Mouse (Mus musculus) layer of hippocampus, postnatal 10 days (tissue): ENCODE measurements around the gene Hyal5. TPM values are rescaled to one million over a fixed set of nuclear protein-coding genes. Genes with fewer than 3 reads are reported as not detected.

Experiments used
- DNase-seq, 2 experiments: peaks; one replicate each; pipeline ENCODE4 v3.0.0; 2021; ENCODE audit warnings: low spot score in 2 of 2
- long read RNA-seq: library from polyadenylated mRNA; stranded (forward); transcript quantifications from one replicate; pipeline ENCODE4 v2.0.0, GENCODE M21; 2023
- total RNA-seq, 2 experiments: library from RNA; stranded (reverse); gene quantifications; 2 replicates each; pipeline ENCODE4 v1.2.3; 2021

The Hyal5 gene
- total RNA-seq = not detected
- long read RNA-seq, partial matches to known transcripts = 0 of 1 reads
- long read RNA-seq, other reads (novel, unspliced or antisense) = 1 of 1 reads

- no peak for DNase-seq
These were observed at the start of gene Hyal5 for GRCm38 (mm10) chr6:24857697-24858096. TSS of gene Hyal5 (plus strand) at chr6:24857997.

GRCm38 (mm10) chr6:24822070-24822469 is 35.7 kb upstream of the Hyal5 start:
- DNase-seq = peak in 1 of 2 experiments; percentile 9

- DNase-seq = peak in 1 of 2 experiments; percentile 13
These were observed 2.5 kb downstream of the Hyal5 start for GRCm38 (mm10) chr6:24860320-24860719.

DNA sequence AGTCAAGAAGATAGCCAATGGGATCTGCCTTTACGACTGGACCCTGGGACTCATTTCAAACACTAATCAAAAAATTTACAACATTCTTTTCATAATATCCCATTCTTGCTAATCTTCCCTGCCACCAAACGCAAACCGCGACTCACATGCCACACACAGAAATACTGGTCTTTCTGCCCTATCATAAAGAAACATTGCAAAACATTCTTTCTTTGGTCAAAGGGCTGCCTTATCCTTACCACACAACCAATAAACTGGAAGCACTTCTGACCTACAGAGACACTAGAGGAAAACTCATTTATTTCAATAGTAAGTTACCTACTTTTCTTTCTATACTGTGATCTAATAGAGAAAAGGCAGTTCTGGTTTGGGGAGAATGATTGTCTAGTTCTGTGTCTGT is 5.9 kb downstream of the Hyal5 start:
- no peak for DNase-seq

- peak; percentile 28 to 36 for DNase-seq
These were observed 36.5 kb downstream of the Hyal5 start for GRCm38 (mm10) chr6:24894146-24894873.

- DNase-seq = no peak
These were observed 37.0 kb downstream of the Hyal5 start for GRCm38 (mm10) chr6:24894874-24895183.

DNA sequence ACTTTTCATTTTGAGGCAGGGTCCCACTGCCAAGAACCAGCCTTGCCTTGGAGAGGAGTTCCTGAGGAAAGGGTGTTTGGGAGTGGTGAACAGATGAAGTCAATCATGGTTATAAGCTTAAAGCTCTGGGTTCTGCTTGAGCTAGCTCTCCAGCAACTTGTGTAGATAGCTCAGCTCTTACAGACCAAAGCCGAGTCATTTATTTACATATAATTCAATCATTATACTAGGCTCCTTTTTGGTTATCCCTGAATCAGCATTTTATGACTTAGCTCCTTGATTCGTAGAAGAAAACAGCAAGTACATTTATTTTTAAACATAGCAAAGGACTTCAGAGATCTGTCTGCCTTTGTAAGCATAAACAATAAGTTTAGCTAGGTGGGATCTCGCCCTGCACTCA is 47.3 kb downstream of the Hyal5 start:
- DNase-seq = no peak

DNA sequence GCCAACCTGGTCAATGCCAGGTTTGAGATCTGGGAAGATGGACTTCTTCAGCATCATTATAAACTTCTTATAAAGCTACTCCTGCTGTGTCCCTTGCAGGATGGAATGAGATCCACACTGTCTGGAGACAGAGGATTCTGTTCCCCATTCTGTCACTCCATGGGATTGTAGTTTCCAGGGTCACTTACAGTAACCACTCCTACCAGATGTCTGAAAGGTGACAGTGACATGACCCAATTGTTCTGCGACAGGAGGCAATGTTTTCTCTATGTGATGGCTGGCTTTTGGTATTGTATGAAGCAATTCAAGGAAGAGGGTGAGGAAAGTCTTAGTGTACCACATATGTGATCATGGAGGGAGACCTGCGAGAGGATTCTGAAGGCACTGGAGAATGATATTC is 50.0 kb downstream of the Hyal5 start:
- no peak for DNase-seq

DNA sequence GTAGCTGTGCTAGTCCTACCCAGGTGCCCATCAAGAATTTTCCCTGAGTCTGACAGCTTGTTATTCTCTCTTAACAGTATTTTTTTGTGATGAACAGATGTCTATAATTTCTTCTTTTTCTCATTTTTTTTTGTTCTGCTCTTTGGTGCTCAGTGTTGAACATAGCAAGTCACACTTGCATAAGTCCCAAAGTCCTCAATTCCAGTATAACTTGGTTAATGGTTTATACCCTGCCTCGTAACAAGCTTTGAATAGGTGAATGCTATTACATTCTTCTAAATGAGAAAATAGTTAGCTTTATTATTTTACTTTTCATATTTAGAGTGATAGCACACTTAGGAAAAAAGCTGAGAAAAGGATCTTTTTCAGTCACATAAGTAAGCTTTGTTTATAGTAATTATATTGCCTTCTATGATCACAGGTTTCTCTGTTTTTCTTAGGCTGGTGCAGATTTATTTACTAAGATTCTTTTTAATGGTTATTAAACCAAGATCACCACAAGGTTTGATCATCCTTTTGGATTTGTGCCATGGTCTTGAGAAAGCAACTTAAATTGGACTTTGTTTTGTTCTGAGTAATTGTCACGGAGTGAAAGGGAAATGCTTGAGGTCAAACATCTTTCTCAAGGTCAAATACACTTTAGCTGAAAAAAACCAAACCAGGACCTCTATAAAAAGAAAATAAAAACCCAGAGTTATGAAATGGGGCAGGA is 52.4 kb downstream of the Hyal5 start:
- DNase-seq = no peak

DNA sequence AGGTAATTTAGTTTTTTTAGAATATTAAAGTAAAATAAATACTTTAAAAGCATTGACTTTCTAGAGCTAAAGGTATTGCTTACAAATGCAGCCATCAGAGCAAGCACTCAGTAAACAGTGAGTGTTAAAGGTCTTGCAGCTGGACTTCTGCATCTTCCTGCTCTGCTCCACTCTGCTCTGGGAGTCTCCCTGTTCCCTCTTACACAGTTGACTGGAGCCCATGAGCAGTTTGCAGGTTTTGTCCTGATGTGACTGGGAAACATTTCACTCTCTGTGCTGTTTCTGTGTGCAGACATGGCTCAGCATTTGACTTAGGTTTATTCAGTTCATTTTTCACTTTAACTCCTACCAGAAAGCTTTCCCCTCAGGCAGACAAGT is 52.9 kb downstream of the Hyal5 start:
- no peak for DNase-seq

DNA sequence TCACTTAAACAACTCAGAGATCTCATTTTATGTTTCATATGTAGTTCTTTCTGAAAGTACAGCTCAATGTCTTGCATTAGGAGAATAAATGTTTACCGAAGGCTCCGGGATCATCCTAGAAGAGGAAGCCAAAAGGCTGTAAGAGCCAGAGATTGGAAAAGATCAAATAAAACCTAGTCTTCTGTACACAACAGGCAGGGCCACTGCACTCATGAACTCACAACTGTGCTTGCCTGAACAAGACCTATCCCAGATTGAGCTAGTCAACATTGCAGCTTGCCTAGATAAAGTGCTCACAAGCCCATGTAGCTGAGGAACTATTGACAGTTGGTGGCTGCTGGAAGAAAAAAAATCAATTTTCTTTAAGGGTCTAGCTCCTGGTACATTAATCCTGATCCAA is 55.8 kb downstream of the Hyal5 start:
- DNase-seq = no peak

- peak; percentile 22 to 36 for DNase-seq
These were observed 67.4 kb downstream of the Hyal5 start for GRCm38 (mm10) chr6:24925076-24925785.

Other genes with a start within 250 kb of the Hyal5 start
- gene Wasl, start 193.0 kb upstream of the Hyal5 start, total RNA-seq = 10 to 100 TPM; 69.3 to 81.8 TPM
- not detected for gene Hyal6, start 124.8 kb upstream of the Hyal5 start, total RNA-seq
- gene Hyal4, start 109.7 kb upstream of the Hyal5 start, total RNA-seq = not detected
- gene Spam1, start 66.8 kb upstream of the Hyal5 start, total RNA-seq = not detected
- gene Tmem229a, start 98.3 kb downstream of the Hyal5 start, total RNA-seq = 10 to 100 TPM; 40.1 to 40.8 TPM